Mouse (Mus musculus): ENCODE results near the gene Akt1. TPM values are rescaled to one million over a fixed set of nuclear protein-coding genes. Genes with fewer than 3 reads are reported as not detected.

Akt1 gene
- polyA plus RNA-seq, 1 experiment from 2014 or later: 57.1 TPM

GRCm38 (mm10) chr12:112677943-112678554 is 3.4 kb upstream of the Akt1 start:
- WGBS: 15% methylated on average over 19 of the region's 19 CpGs
- Histone ChIP-seq H3K4me3 (peak overlapping the region; percentile 78), H3K27ac (peak overlapping the region; percentile 89), H3K36me3 (peaks cover 20% of the 10 kb centered on the region), H3K27me3 (ENCODE audit: insufficient read depth, poor library complexity, severe bottlenecking) (peaks cover 59% of the 10 kb centered on the region), H3K4me1 (peaks cover 46% of the 10 kb centered on the region), H3K9me3 (no peaks in the 10 kb centered on the region)
- DNase-seq (ENCODE audit: low spot score): no peak

GRCm38 (mm10) chr12:112677076-112677475 is 2.4 kb upstream of the Akt1 start:
- peaks cover 56% of the 10 kb centered on the region for H3K4me1 ChIP-seq
- no peak overlapping the region for H3K4me3 ChIP-seq
- no peaks in the 10 kb centered on the region for H3K9me3 ChIP-seq
- no peak overlapping the region for H3K27ac ChIP-seq
- H3K27me3 ChIP-seq (ENCODE audit: insufficient read depth, poor library complexity, severe bottlenecking): peaks cover 50% of the 10 kb centered on the region
- peaks cover 20% of the 10 kb centered on the region for H3K36me3 ChIP-seq
- WGBS: 63% methylated on average over 5 of the region's 5 CpGs
- no peak for DNase-seq (ENCODE audit: low spot score)

- peaks cover 33% of the 10 kb centered on the region for H3K27me3 ChIP-seq (ENCODE audit: insufficient read depth, poor library complexity, severe bottlenecking)
- peaks cover 17% of the 10 kb centered on the region for H3K36me3 ChIP-seq
- H3K4me1 ChIP-seq: peaks cover 72% of the 10 kb centered on the region
- no peaks in the 10 kb centered on the region for H3K9me3 ChIP-seq
- DNase-seq (ENCODE audit: low spot score): peak; percentile 95
- H3K27ac ChIP-seq: peak overlapping the region; percentile 100
- peak overlapping the region; percentile 98 for H3K4me3 ChIP-seq
- WGBS: 12% methylated on average over 18 of the region's 18 CpGs
Observed at GRCm38 (mm10) chr12:112675245-112676035, 756 bp upstream of the Akt1 start.

GRCm38 (mm10) chr12:112673576-112674091 is 1.1 kb downstream of the Akt1 start:
- peaks cover 19% of the 10 kb centered on the region for H3K27me3 ChIP-seq (ENCODE audit: insufficient read depth, poor library complexity, severe bottlenecking)
- no peak for DNase-seq (ENCODE audit: low spot score)
- peaks cover 73% of the 10 kb centered on the region for H3K4me1 ChIP-seq
- H3K4me3 ChIP-seq: peak overlapping the region; percentile 98
- peaks cover 27% of the 10 kb centered on the region for H3K36me3 ChIP-seq
- H3K9me3 ChIP-seq: no peaks in the 10 kb centered on the region
- 4% methylated on average over 68 of the region's 68 CpGs for WGBS
- peak overlapping the region; percentile 100 for H3K27ac ChIP-seq

GRCm38 (mm10) chr12:112672744-112673575 is 1.7 kb downstream of the Akt1 start:
- H3K4me1 ChIP-seq: peaks cover 75% of the 10 kb centered on the region
- peak overlapping the region; percentile 98 for H3K4me3 ChIP-seq
- peaks cover 19% of the 10 kb centered on the region for H3K27me3 ChIP-seq (ENCODE audit: insufficient read depth, poor library complexity, severe bottlenecking)
- no peak for DNase-seq (ENCODE audit: low spot score)
- peaks cover 34% of the 10 kb centered on the region for H3K36me3 ChIP-seq
- no peaks in the 10 kb centered on the region for H3K9me3 ChIP-seq
- WGBS: 4% methylated on average over 21 of the region's 21 CpGs
- H3K27ac ChIP-seq: peak overlapping the region; percentile 100

GRCm38 (mm10) chr12:112671891-112672290 is 2.8 kb downstream of the Akt1 start:
- WGBS: 81% methylated on average over 7 of the region's 7 CpGs
- Histone ChIP-seq H3K36me3 (peaks cover 45% of the 10 kb centered on the region), H3K27me3 (ENCODE audit: insufficient read depth, poor library complexity, severe bottlenecking) (peaks cover 8% of the 10 kb centered on the region), H3K9me3 (no peaks in the 10 kb centered on the region), H3K27ac (peak overlapping the region; percentile 100), H3K4me1 (peaks cover 76% of the 10 kb centered on the region), H3K4me3 (peak overlapping the region; percentile 98)
- no peak for DNase-seq (ENCODE audit: low spot score)

- Histone ChIP-seq H3K27me3 (ENCODE audit: insufficient read depth, poor library complexity, severe bottlenecking) (no peaks in the 10 kb centered on the region), H3K4me3 (peak overlapping the region; percentile 98), H3K9me3 (no peaks in the 10 kb centered on the region), H3K36me3 (peaks cover 55% of the 10 kb centered on the region), H3K27ac (peak overlapping the region; percentile 100), H3K4me1 (peaks cover 86% of the 10 kb centered on the region)
- WGBS: 38% methylated on average over 9 of the region's 9 CpGs
- no peak for DNase-seq (ENCODE audit: low spot score)
Observed at GRCm38 (mm10) chr12:112670718-112671393, 3.8 kb downstream of the Akt1 start.

- H3K27ac ChIP-seq: peak overlapping the region; percentile 52
- peaks cover 98% of the 10 kb centered on the region for H3K4me1 ChIP-seq
Observed at GRCm38 (mm10) chr12:112667619-112668297, 6.9 kb downstream of the Akt1 start.

GRCm38 (mm10) chr12:112665881-112666544 is 8.7 kb downstream of the Akt1 start:
- Histone ChIP-seq H3K27me3 (ENCODE audit: insufficient read depth, poor library complexity, severe bottlenecking) (no peaks in the 10 kb centered on the region), H3K4me1 (peaks cover 98% of the 10 kb centered on the region), H3K4me3 (no peak overlapping the region; the same call in 1 of the 2 replicates), H3K9me3 (no peaks in the 10 kb centered on the region), H3K36me3 (peaks cover 99% of the 10 kb centered on the region), H3K27ac (peak overlapping the region; percentile 69; the same call in 1 of the 2 replicates)
- WGBS: 86% methylated on average over 9 of the region's 9 CpGs
- DNase-seq (ENCODE audit: low spot score): no peak

More at GRCm38 (mm10) chr12:112667619-112668297, 6.9 kb downstream of the Akt1 start:
- H3K27me3 ChIP-seq (ENCODE audit: insufficient read depth, poor library complexity, severe bottlenecking): no peaks in the 10 kb centered on the region
- DNase-seq (ENCODE audit: low spot score): no peak
- H3K9me3 ChIP-seq: no peaks in the 10 kb centered on the region
- WGBS: 72% methylated on average over 10 of the region's 10 CpGs
- peaks cover 85% of the 10 kb centered on the region for H3K36me3 ChIP-seq
- no peak overlapping the region for H3K4me3 ChIP-seq

GRCm38 (mm10) chr12:112665445-112665844 is 9.2 kb downstream of the Akt1 start:
- H3K27me3 ChIP-seq (ENCODE audit: insufficient read depth, poor library complexity, severe bottlenecking): no peaks in the 10 kb centered on the region
- 71% methylated on average over 18 of the region's 18 CpGs for WGBS
- peaks cover 99% of the 10 kb centered on the region for H3K36me3 ChIP-seq
- DNase-seq (ENCODE audit: low spot score): no peak
- no peak overlapping the region; the same call in 1 of the 2 replicates for H3K4me3 ChIP-seq
- H3K4me1 ChIP-seq: peaks cover 98% of the 10 kb centered on the region
- H3K9me3 ChIP-seq: no peaks in the 10 kb centered on the region
- H3K27ac ChIP-seq: peak overlapping the region; percentile 69

- Histone ChIP-seq H3K27me3 (ENCODE audit: insufficient read depth, poor library complexity, severe bottlenecking) (no peaks in the 10 kb centered on the region), H3K4me1 (peaks cover 96% of the 10 kb centered on the region)
- 77% methylated on average over 5 of the region's 5 CpGs for WGBS
Observed at GRCm38 (mm10) chr12:112664656-112665055, 10.0 kb downstream of the Akt1 start.

More at GRCm38 (mm10) chr12:112664656-112665055, 10.0 kb downstream of the Akt1 start:
- H3K36me3 ChIP-seq: peaks cover 99% of the 10 kb centered on the region
- H3K4me3 ChIP-seq: no peak overlapping the region
- H3K9me3 ChIP-seq: no peaks in the 10 kb centered on the region
- H3K27ac ChIP-seq: peak overlapping the region; percentile 69; the same call in 1 of the 2 replicates
- DNase-seq (ENCODE audit: low spot score): no peak

Measured in heart, embryonic 10.5 days (tissue).